Mouse (Mus musculus) embryo, embryonic 10.5 days (tissue): ENCODE results near the gene Sp9.

Experiments
- DNase-seq: peaks from one replicate; pipeline ENCODE4 v3.0.0-alpha.2; 2015; ENCODE audit warnings: low spot score

Sp9 gene

GRCm38 (mm10) chr2:73312152-73313116 is 40.7 kb downstream of the Sp9 start, which contains the start of the genes Scrn3 and Cir1:
Gene Scrn3 (plus strand): TSS chr2:73312601.
Gene Cir1 (minus strand): TSS chr2:73312701.
- peak; percentile 97 for DNase-seq

- DNase-seq = peak; percentile 58
Observed at GRCm38 (mm10) chr2:73313117-73313501, 41.4 kb downstream of the Sp9 start.

GRCm38 (mm10) chr2:73314311-73314710 is 42.6 kb downstream of the Sp9 start:
- no peak for DNase-seq

GRCm38 (mm10) chr2:73317426-73317825 is 45.7 kb downstream of the Sp9 start:
- no peak for DNase-seq

- DNase-seq = no peak
Observed at GRCm38 (mm10) chr2:73319218-73319617, 47.5 kb downstream of the Sp9 start.

GRCm38 (mm10) chr2:73322991-73323390 is 51.3 kb downstream of the Sp9 start:
- DNase-seq = no peak

GRCm38 (mm10) chr2:73325871-73326270 is 54.1 kb downstream of the Sp9 start:
- DNase-seq = no peak
